Mouse (Mus musculus) c-Kit-positive CD71-negative TER-119-negative erythroid progenitor cells, embryonic 14.5 days (primary cell): ENCODE results near the gene Raph1.
"Not testable (repeated sequence)": the region's sequence is repeated elsewhere in the genome, so short reads cannot be mapped to it uniquely, and the experiment has no call there.

Experiments used
- DNase-seq: peaks from one replicate; pipeline ENCODE4 v3.0.0-alpha.2; 2013; ENCODE audit warnings: low read depth

Raph1 gene

GRCm38 (mm10) chr1:60565270-60565920, 1.5 kb downstream of the Raph1 start:
- DNase-seq = no peak

DNA sequence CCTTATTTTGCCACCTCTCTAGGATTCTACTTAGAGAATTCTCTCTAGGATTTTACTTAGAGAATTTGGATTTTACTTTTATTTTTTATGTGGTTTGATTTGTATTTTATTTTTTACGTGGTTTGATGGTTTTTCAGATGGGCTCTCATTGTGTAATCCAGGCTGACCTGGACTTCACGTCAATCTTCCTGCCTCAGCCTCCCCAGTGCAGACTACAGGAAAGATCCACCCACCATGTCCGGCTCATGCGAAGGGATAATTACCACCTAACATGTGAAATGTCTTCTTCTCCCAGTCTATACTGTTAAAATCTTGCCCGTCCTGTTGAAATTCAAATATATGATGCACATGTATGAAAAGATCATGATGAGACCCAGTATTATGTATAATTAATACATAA, 2.2 kb downstream of the Raph1 start:
- no peak for DNase-seq

DNA sequence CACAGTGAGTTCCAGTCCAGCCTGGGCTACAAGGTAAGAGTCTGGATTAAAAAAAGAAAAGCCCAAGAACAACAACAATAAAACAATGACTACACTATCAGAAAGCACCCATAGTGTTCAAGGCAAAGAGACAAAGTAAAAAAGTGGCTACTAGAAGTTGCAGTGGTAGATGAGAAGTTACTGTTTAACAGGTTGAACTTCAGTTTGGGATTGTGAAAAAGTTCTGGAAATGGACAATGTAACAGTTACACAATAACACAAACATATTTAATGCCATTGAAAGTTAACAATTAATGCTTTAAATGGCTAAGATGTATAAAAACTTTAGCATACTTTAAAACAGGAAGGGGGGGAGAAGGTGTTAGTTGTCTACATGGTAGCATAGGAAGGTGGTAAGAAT, 3.9 kb downstream of the Raph1 start:
- no peak for DNase-seq

DNA sequence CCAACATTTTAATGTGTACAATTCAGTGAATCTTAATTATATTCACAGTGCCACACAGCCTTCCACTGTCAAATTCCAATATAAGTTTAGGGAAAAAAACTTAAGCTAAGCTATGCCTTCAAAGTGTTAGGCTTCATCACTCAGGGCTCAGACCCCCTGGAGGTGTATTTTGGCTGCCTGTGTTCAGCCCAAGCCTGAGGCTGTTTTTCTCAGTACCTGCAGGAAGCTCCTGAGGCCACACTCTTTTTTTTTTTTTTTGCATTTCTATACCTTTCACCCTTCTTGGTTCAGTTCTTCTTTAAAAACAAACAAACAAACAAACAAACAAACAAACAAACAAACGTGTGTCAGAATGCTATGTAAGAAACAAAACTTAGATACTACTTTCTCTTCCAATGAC, 23.2 kb downstream of the Raph1 start:
- no peak for DNase-seq

- no peak for DNase-seq
Observed at GRCm38 (mm10) chr1:60539272-60539671, 27.6 kb downstream of the Raph1 start.

DNA sequence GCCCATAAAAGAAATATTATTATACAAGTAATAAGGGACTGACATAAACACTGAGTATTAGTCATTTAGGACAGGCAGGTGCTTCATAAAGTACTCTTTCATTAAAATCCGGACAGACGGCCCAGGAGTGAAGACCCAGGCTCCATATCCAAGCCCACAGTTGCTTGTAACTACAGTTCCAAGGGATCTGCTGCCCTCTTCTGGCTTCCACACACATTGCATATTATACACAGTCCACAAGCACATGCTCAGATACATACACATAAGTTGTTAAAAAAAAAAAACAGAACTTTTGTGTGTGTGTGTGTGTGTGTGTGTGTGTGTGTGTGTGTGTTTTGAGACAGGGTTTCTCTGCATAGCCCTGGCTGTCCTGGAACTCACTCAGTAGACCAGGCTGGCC, 32.0 kb downstream of the Raph1 start:
- DNase-seq = peak; percentile 24

DNA sequence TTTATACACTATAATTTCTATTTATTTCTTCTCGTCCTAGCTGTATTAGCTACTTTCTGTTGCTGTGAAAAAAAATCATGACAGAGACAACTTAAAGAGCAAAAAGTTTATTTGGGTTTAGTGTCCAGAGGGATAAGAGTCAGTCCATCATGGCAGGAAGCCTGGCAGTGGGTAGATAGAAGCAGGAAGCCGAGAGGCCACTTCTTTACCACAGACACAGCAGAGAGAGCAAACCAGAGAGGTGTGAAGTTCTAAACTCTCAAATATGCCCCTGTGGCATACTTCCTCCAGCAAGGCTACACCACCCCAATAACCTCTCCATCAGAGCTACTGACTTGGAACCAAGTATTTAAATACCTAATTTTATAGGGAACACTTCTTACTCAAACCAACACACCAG, 36.3 kb downstream of the Raph1 start:
- no peak for DNase-seq

DNA sequence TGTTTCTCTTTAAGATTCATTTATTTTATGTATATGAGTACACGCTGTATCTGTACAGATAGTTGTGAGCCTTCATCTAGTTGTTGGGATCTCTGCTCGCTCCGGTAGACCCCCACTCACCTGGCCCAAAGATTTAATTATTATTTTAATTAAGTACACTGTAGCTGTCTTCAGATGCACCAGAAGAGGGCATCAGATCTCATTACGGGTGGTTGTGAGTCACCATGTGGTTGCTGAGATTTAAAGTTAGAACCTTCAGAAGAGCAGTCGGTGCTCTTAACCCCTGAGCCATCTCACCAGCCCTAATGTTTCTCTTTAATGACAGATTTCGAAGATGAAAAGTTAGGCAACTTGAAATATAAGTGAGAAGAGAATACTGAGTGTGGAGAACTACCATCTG, 36.8 kb downstream of the Raph1 start:
- DNase-seq = no peak

DNA sequence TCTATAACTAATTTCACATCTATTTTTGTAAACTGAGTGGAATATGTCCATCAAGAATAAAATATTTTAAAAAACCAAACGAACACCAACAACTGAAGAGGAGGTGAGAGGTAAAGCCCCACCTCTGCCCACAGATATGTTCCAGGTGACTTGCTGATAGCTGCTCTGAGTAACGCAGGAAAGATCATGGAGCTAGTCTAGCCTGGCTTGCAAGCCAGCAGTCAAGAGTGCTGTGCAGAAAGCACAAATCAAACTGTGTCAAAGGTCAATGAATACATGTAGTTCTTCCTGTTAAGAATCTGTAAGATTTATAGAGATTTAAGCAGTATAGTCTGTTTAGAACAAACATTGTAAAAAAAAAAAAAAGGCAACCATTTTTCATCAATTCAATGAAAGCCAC, 56.3 kb downstream of the Raph1 start:
- DNase-seq = no peak

GRCm38 (mm10) chr1:60503456-60503855, 63.4 kb downstream of the Raph1 start:
- no peak for DNase-seq

GRCm38 (mm10) chr1:60493421-60493820, 73.5 kb downstream of the Raph1 start:
- no peak for DNase-seq

GRCm38 (mm10) chr1:60492404-60492803, 74.5 kb downstream of the Raph1 start:
- no peak for DNase-seq

DNA sequence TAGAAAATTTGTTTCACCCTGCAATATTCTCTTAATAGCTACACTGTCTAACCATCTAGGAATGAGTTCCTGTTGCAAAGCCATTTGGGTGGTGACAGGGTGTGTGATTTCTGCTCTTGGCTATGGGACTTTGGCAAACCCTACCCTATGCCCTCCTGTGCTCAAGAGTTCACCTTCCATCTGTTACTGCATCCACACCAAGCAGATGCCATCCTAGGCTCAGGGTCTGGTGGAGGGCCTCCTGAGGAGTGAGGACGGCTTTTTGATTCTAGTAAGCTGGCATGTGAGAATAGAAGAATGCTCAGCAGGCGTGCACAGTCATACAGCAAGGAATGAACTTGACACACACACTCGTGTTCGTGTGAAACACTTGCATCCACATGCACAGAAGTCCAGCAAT, 76.4 kb downstream of the Raph1 start:
- no peak for DNase-seq

DNA sequence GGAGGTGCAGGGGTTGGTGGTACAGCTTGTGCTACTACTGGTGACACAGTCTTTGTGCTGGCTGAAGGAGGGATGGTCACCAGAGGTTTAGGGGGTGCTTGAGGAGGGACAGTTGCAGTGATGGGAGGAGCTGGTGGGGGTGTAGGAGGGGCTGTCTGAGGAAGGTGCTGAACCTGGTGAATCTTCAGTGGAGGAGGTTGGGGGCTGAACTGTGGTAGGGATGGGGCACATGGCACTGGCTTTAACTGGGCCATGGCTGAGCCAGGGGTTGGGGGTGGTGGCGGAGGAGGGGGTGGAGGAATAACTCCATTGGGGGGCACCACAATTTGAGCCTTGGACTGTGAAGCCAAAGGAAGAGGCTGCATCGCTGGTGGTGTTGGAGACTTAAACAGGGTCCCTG, 77.2 kb downstream of the Raph1 start:
- DNase-seq = no peak

GRCm38 (mm10) chr1:60488635-60489034, 78.3 kb downstream of the Raph1 start:
- no peak for DNase-seq

GRCm38 (mm10) chr1:60485649-60486048, 81.3 kb downstream of the Raph1 start:
- DNase-seq = no peak

DNA sequence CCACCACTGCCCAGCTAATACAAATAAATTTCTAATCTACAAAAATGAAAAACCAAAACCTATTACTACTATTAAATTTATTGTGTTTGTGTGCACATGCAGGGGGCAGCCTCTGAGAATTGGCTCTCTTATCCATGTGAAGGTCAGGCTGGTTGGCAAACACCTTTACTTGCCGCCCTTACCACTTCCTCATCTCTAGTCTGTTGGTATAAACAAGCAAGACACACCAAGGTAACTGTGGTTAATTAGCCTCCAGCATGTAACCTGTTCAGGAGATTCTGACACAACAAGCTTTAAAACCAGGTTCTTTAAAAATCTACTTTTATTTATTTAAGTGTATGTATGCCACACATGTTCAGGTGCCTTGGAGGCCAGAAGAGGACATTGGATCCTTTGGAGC, 84.0 kb downstream of the Raph1 start:
- DNase-seq = no peak

- no peak for DNase-seq
Observed at GRCm38 (mm10) chr1:60481561-60481960, 85.3 kb downstream of the Raph1 start.

- no peak for DNase-seq
Observed at GRCm38 (mm10) chr1:60470541-60470940, 96.4 kb downstream of the Raph1 start.

GRCm38 (mm10) chr1:60469491-60469890, 97.4 kb downstream of the Raph1 start:
- DNase-seq = no peak

GRCm38 (mm10) chr1:60460623-60461022, 106.3 kb downstream of the Raph1 start:
- no peak for DNase-seq

GRCm38 (mm10) chr1:60449896-60450295, 117.0 kb downstream of the Raph1 start:
- no peak for DNase-seq

GRCm38 (mm10) chr1:60447067-60447466, 119.8 kb downstream of the Raph1 start:
- peak; percentile 36 for DNase-seq

GRCm38 (mm10) chr1:60441438-60441837, 125.5 kb downstream of the Raph1 start:
- DNase-seq = not testable (repeated sequence)

GRCm38 (mm10) chr1:60432497-60432896, 134.4 kb downstream of the Raph1 start:
- no peak for DNase-seq
